Mouse (Mus musculus): ENCODE results near the gene Ddit4l. TPM values are rescaled to one million over a fixed set of nuclear protein-coding genes. Genes with fewer than 3 reads are reported as not detected.

Gene Ddit4l
- 0.09 and 0.17 TPM in 2 replicates for polyA plus RNA-seq (2012; rRNA removed)

DNA sequence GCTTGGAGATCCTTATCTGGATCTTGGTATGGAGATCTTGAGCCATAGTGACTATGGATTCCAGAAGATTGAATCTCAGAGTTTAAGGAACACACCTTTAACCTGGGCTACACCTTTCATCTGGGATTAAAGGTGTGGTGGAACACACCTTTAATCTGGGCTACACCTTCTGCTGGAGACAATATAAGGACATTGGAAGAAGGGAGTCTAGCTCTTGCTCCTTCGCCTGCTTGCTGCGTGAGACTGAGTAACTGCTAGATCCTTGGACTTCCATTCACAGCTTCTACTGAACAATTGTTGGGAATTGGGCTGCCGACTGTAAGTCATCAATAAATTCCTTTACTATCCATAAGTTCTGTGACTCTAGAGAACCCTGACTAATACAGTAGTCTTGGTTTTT lies at the start of gene Ddit4l:
Gene Ddit4l (plus strand): TSS at position 301 of the 400 bp plus-strand sequence.

DNA sequence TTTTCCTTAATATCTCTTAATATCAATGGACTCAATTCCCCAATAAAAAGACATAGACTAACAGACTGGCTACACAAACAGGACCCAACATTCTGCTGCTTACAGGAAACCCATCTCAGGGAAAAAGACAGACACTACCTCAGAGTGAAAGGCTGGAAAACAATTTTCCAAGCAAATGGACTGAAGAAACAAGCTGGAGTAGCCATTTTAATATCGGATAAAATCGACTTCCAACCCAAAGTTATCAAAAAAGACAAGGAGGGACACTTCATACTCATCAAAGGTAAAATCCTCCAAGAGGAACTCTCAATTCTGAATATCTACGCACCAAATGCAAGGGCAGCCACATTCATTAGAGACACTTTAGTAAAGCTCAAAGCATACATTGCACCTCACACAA lies 49.8 kb downstream of the Ddit4l start, which contains the start of gene Gm21962:
Gene Gm21962 (plus strand): TSS at position 301 of the 400 bp plus-strand sequence.

Other genes with a start within 250 kb of the Ddit4l start
- not detected in 2 replicates for gene Gm21962, start 49.9 kb downstream of the Ddit4l start, polyA plus RNA-seq (2012; rRNA removed)
- 786 and 871 TPM in 2 replicates for gene H2afz, start 242.9 kb downstream of the Ddit4l start, polyA plus RNA-seq (2012; rRNA removed)
- gene Dnajb14, start 246.1 kb downstream of the Ddit4l start, polyA plus RNA-seq (2012; rRNA removed): 1.4 and 1.7 TPM in 2 replicates